Mouse (Mus musculus): ENCODE measurements around the gene 9630041A04Rik.

GRCm38 (mm10) chr9:101924829-101925228 is 63.2 kb downstream of the 9630041A04Rik start:
- no peak for TF ChIP-seq CTCF (IDR thresholded peaks at IDR 0.05; ENCODE audit: low read depth)
- TF ChIP-seq EP300 (optimal IDR thresholded peaks at IDR 0.05) = no peak
